Mouse (Mus musculus): ENCODE measurements around the gene Filip1l.

The Filip1l gene

DNA sequence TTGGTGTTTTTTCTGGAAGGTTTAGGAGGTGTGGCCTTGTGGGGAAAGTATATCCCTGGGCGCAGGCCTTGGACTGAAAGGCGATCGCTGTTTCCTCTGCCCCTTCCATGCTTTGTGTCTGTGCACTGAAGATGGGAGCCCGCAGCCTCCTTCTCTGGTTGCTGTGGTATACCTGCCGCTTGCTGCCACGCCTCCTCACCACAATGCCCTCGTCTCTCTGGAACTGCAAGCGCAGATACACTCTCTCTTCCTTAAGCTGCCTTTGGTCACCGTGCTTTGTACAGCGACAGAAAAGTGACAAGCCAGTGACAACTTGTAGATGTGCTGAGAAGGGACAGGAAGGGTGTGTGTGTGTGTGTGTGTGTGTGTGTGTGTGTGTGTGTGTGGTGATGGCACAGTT is 46.7 kb downstream of the Filip1l start:
- DNase-seq, result no peak

DNA sequence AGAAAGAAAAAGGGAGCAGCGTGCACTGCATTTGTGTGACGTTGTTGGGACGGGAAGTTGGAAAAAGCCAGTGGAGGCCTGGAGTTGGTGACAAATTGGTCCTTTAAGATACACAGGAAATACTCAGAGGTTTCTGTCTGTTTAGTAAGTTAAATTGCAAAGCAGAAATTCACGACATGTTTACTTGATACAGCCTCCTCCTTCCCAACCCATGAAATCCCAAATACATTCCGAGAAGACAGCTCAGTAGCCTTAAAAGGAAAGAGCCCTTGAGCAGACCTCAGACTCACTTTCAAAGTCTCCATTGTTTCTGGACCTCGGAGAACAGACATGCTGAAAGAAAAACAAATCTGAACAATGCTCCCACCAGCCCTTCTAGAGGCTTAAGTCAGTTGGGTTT is 48.8 kb downstream of the Filip1l start:
- DNase-seq, result no peak

DNA sequence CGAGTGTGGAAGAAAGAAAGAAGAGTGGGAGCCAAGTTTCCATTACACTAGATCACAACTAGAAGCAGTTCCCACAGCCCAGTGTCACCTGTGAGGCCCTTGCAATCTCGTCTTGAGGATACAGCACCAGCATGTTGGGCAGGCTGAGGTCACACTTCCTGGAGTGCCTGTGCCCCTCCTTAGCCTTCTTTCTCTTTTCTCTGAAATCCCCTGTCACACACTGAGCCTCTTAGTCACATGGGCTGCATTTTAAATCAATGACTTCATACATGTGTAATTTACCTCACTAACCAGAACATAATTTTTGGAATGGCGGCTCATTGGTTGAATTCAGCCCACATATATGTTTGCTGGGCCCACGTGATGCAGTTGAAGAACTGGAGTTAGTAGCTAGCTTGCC is 50.0 kb downstream of the Filip1l start:
- no peak for DNase-seq

DNA sequence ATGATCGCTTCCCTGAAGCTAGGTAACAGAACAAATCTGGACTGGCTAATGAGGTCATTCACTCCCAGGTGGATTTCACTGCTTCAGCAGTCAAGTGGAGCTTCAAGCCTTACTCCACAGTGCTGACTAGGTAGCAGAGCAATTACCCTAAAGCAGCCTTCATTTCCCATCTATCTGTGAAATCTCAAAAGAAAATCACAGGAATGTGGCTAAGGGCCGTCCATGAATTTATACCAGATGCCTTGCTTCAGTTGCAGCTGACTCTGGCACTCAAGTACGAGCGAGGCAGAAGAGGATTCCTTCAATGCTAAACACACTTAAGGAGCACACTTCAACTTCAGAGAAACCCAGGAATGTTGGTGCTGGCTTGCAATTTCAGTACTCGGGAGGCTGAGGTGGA is 50.9 kb downstream of the Filip1l start:
- no peak for DNase-seq

DNA sequence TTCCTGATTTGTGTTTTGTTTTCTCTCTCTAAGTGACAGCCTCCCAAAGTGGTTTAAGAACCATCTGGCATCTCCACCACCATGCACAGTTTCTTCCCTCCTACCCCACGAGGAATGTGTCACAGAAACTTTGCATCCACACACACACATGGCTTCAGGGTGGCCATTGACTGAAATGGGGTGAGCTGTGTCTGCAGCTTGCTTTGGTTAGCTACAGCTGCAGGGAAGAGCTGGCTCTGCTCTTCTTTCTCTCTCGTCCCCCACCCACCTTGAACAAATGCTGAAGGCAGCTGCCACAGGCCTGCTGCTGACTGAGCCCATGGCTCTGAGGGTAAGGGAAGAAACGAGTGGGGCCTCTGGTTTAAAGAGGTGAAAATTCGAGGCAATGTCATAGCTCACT is 59.9 kb downstream of the Filip1l start:
- DNase-seq, result no peak

DNA sequence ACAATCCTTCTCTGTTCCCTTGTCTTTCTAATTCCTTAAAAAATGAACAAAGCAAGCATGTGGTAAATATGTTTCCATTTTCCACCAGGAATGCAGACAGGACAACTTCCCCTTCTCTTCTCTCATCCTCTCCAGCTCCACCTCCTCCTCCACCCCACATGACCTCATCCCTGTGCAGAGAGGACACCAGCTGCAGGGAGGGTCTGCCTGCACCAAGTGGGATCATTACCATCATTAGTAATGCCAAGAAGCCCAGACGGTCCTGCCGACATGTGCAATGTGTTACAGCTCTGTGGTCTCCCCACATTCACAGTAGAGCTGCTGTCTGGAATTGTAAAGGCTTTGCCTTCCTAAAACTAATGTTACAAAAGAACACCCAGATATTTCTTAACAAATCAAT is 63.2 kb downstream of the Filip1l start:
- DNase-seq, result no peak

DNA sequence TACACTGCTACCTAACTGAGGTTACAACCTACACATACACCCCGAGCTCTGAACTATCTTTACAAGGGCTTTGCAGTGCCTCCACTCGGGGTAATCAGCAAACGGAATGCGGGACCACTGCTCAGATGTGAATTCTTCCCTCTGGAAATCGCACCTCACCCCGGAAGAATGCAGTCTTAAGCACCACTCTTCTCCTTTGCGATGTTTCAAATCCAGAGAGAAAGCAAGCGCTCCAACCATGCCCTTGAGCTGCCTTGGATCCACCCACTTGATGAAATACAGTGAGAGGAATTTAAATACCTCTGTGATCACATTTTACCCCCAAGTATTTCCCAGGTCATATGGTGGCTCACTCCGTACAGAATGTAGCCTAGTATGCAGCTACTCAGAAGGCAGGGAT is 64.1 kb downstream of the Filip1l start:
- DNase-seq, result no peak

DNA sequence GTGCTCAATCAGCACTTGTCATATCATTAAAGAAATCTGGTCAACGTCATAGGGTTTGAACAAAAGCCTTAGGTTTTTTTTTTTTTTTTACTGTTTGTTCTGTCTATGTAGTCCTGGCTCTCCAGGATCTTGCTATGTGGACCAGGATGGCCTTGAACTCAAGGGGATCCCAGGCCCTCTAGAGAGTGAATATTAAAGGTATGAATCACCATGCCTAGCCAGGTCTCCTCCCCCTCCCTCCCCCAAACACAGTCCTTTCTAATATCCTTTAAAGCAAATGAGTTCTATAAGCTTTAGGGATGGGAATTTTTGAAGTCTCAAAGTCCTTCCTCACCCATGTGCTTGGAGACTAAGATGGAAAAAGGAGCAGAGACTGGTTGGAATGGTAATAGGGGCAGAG is 65.1 kb downstream of the Filip1l start:
- no peak for DNase-seq

DNA sequence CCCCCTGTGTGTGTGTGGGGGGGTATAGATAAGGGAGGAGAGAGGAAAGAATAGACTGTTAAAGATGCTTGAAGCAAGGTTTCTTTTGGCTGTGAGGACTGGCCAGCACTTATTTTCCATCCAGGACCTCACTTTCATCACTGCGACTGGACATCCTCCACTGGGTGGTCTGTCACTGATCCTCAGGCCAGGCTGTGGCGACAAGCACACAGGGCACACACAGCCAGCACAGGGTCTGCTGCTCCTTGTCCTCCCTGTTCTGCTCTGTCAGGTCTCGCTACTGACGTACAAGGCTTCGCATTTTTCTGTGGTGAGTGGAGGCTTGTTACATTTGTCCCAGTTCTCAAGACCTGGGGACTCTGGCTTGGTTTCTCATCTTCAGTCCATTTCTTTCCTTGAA is 66.4 kb downstream of the Filip1l start:
- DNase-seq, result no peak

DNA sequence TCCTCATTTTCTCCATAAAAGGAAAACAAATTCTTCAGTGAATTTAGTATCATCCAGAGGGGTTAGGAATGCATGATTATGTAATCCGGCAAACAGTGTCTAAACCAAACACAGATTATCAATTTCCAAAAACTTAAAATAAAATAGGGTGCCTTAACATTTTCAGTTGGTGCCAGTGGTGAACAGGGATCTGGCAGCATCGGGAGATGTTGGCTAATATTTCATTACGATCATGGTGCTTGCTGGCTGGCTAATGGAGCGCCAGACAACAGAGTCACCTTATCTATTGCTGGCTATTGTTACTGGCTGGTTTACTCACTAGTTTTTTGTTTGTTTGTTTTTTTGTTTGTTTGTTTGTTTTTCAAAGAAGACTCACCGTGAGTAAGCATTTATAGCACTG is 67.0 kb downstream of the Filip1l start:
- DNase-seq, result no peak

DNA sequence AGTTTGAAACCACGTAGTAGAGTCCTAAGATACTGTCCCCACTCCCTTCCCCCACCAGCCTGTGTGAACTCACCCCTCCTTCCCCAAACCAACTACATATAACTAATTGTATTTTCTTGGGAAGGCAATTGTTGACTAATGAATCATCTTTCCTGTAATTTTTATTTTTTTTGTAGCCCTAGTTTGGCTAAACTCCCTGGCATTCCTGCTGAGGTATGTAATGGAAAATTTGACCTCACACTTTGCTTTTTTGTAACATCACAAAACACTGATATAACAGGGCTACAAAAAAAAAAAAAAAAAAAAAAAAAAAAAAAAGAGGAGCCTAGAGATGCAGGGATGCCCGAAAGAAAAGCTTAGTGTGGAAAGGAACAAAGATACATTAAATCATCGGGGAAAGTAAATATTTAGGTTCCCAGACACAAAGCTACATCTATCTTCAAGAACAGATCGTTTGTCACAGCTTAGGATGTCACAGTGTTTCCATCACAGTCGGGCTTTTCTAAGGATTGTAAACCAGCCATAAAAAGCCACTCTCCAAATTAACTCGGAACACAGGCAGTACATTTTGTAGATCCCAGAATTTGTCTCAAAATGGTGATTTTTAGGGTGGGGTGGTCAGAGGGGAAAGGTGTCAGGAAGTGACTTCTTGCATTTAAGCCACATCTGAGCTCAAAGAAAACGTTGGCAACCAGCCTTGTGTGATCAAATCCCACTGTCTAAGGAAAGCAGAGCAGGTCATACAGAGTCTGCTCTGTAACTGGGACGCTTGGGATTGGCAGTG is 68.1 kb downstream of the Filip1l start:
- no peak for DNase-seq

DNA sequence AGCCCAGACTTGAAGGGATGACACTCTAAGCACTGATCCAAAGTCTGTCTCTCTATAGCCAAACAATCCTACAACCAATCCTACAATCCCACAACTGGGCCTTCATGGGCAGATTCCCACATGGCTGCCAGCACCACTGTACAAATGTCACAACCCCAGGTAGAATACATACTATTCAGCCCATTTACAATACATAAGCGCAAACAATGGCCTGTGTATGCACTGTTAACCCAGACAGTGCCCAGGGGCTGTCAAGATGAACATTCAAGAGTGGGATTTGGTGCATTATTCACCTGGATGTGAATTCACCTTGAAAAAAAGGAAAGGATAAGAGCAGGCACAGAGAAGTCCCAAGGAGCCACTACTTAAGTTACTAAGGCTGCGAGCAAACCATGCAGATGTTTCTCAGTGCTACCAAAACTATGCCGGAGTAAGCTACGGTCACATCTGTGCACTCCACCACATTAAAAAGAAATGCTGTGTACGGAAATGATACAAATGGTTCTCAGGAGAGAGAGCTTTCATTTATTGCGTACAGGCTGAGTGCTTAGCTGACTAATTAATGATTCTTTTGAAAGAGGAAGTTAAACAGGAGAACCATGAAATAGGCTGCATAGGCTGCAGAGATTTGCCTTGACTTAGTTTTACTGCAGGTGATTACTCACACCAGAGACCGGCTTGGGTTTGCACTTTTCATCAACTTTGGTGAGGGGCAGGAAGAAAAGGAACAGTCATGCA is 69.0 kb downstream of the Filip1l start:
- DNase-seq, result no peak

DNA sequence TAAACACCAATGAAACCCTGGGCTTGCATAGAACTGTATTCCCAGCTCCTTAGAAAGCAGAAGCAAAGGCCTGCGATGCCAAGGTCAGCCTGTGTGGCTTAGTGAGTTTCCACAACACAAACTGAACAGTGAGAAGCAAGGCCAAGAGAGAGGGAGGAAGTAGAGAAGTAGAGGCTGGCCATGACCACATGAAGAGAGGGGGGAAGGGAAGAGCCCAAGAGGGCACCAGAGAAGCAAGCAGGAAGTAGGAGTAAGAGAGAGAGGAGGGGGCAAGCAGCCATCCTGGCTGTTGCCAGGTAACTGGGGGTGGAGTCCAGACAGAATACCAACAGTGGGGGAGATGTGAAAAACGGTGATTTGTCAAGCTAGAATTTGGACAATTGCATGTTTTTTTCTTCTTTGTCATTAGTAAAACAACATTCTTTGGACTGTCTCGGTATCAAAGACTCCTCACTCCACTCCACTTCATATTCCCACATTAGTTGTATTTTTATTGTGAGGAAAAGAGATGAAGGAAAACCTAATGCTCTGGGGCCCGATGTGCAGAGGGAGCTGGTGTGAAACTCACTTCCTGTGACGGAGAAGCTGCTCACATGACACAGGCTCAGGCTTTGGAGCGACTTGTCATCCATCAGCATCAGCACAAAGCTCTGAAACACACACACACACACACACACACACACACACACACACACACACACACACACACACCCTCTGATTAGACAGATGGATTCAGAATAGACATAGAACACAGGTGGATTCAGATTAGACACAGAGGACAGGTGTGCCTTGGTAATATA is 70.3 kb downstream of the Filip1l start:
- DNase-seq, result peak; percentile 24 to 70

DNA sequence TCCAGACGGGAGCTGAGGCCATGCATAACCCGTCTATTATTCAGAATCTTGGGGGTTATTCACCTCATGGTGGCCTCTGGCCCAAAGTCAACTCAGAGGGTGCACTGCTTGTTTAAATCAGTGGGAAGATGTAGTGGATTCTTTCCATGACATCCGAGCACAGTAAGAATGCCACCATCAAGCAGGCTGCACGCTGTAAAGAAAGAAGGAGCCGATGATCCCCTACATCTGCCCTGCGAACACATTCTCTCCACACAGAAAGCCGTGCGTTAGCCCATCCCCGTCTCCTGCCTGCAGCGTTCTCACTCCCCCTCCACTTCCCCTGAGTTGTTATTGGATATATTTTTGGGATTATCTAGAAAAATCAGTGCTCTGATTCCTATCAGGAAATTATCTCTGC is 73.8 kb downstream of the Filip1l start:
- DNase-seq, result no peak

DNA sequence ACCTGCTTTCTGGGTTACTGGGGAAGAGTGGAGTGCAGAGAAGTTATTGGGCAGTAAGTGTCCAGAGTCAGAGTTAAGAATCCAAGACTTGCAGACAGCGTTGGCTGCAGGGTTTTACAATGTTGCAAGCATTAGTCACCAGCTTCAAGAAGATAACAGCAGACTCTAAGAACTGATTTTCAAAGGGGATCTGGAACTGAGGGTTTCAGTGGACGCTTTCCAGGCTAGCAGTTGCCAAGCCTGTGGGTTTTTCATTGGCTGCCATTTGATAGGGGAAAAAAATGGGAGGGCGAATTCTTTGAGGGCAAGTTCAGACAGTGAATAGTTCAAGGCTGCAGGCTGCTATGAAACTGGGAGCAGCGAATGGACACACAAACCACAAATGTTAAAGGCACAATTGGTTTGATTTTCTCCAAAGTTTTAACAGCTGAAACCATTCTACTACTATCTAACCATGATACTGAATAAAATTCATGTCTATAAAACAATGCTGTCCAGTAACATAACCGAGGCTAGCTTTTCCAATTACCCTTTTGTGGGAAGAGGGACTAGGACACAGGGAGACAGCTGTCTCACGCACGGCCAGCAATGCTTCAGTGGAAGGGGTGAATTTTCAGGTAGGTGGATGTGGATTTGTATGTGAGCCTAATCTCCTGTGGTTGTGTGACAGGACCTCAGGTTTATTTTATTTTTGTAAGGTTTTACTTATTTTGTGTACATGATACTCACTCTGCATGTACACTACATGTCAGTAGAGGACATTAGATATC is 74.8 kb downstream of the Filip1l start:
- no peak for DNase-seq

DNA sequence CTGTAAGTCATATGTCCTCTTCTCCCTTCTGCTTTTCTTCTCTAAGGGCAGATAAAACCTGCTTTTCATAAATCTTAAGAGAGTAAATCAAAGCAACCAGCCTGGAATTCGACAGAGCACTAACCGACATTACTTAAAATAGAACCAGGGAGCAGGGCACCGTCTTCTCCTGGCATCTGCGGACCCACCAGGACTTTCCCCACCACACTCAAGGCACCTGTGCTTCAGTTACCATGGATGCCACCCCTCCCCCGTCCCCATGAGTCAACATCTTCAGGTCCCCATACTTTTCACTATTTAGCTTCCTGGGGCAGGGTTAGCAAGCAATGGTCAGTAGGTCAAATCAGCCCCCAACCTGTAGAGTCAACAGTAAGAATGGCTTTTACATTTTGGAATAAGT is 76.1 kb downstream of the Filip1l start:
- no peak for DNase-seq

DNA sequence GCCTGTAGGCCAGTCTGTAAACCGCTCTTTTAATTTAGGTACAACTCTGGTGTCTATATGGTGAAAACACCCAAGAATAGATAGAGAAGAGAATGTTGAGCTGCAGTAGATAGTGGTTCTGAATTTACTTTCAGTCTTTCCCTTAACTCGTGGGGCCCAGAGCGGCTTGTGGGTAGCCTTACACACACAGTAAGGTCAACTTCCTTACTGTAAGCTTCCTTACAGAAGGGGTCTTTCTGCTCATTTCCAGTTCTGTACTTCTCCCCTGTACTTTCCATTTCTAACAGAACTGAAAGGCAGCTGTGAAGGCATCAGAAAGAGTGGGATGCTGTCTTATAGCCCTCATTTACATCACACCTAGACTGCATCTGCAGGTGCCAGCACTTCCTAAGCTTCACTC is 78.4 kb downstream of the Filip1l start:
- DNase-seq, result no peak

DNA sequence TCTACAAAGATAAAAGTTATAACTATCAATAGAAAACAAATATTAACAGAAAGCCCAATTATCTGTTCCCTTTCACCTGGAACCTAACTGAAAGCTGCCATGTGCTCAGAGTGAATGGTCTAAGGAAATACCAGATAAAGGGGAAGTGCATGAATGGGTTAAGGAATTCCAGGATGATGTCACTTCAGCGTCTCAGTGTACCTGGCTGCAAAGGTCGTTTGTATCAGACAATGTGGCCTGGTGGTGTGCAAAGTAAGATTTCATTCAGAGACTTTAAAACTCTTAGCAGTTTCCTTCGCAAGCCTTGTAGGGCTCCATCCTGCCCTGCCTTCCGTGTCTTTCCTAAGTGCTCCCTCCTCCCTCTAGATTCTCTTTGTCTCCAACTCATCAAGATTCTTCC is 80.3 kb downstream of the Filip1l start:
- DNase-seq, result no peak

DNA sequence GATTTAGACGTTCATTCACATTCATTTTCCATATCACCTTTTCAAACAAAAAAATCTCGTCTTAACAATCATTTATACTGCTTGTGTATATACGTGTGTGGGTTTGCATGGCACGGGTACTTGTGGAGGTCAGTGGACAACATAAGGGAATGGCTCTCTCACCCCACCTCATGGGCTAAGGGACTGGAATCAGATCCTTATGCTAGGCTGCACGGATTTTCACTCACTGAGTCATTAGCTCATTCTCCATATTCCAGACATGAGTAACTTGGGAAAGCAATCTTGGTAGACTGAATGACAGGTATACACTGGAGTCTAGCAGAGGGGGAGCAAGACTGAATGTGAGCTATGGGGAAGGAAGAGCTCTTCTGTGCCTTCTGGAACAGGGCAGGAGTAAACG is 80.8 kb downstream of the Filip1l start:
- no peak for DNase-seq

DNA sequence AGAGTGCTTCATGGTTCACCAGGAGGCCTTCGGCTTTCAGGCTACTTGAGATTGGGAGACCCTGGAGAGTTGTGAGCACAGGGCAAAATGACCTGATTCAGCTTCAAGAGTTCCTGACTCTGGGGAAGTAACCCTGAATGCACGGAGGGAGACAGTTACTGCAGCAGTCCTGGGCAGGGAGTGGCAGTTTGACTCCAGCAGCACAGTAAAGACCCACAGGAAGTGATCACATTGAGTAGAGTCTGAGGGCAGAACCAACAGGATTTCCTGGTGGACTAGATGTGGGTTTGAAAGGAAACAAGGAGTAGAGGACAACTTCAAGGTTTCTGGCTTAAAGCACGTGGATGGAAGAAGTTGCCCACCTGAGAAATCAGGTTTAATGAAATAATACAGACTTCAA is 81.7 kb downstream of the Filip1l start:
- peak in 1 of 2 experiments; percentile 19 for DNase-seq

DNA sequence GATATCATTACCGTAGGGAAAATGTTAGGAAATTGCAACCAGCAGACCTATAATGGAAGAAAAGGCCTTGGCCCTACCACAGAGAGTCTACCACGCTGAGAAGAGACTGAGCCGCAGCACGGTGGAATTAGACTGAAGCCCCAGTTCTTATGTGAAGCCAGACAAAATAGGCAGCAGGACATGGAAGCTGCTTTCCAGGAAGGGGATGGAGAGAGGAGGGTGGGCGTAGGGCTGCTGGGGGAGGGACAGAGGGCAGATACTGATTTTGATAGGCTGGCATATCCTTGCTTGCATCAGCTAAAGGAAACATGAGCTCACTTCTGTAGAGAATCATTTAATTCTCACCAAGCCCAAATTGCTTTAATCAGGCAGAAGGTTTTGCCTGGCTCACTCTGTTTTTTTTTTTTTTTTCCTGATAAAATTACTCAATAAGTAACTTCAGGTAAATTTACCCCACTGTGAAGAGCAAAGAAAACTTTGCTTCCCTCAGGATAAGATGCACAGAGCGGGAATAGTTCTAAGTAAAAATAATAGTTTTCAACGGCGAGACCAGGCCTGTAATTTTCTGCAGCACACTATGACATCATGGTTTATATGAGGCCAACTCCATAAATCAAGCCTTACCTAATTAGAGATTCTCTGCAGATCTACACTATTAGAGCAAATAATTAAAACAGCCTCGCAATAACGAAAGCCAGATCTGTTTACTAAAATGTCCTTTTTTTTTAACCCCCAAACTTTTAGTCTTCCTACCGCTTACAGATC is 84.8 kb downstream of the Filip1l start:
- DNase-seq, result no peak

DNA sequence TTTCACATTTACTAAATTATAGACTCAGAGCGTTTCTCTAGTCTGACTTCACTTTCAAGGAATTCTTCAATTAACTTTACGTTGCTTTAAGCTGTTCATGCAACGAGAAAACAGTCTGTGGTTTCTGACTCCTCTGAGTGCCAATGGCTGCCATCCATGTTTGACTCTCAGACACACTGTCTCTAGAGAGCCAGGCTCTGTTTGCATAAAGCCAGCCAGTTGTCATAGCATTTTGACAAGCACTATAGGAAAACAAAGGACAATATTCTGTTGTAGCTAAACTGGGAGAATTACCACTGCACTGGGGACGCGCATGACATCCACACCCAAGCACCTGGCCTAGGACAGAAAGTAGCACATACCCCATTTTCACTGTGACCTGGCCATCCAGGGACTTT is 85.4 kb downstream of the Filip1l start:
- DNase-seq, result no peak

Data from thymus, adult 18-20 months (tissue).